ENCODE assay signal across 24 mouse cellular contexts in genomic region chr5:81602889-81603288, GRCm38 (mm10).
"Had no signal": no experiment of that assay in that cellular context is flagged by ENCODE, and none has a peak within 500 bp of the region (broad histone marks: within the 10 kb centered on the region; RNA-seq: fewer than 3 reads in every experiment).

No protein-coding gene starts in this region.

- H3K27ac ChIP-seq: heart, adult 2 months; hindbrain, embryonic 10.5 days; hindbrain, embryonic 12.5 days; hindbrain, embryonic 14.5 days; intestine, embryonic 15.5 days; layer of hippocampus, adult 2 months; left cerebral cortex, adult 2 months; limb, embryonic 10.5 days; limb, embryonic 12.5 days had no signal

- H3K4me1 ChIP-seq: hindbrain, embryonic 10.5 days; hindbrain, embryonic 12.5 days; intestine, embryonic 15.5 days had no signal

- DNase-seq: gastrocnemius, postnatal 14 days; gastrocnemius, postnatal 36 days; heart, adult 11 months; heart, adult 2 months; heart, postnatal 10 days; heart, postnatal 4 days; kidney, adult 18-20 months; kidney, adult 8-10 months; kidney, postnatal 10 days; kidney, postnatal 25 days; kidney, postnatal 4 days; liver had no signal

- H3K9me3 ChIP-seq: hindbrain, embryonic 10.5 days; hindbrain, embryonic 12.5 days; intestine, embryonic 15.5 days; limb, embryonic 10.5 days; limb, embryonic 12.5 days had no signal

- H3K9ac ChIP-seq: hindbrain, embryonic 12.5 days; hindbrain, embryonic 14.5 days; intestine, embryonic 15.5 days; limb, embryonic 12.5 days had no signal

- H3K27me3 ChIP-seq: hindbrain, embryonic 12.5 days; intestine, embryonic 15.5 days; limb, embryonic 12.5 days had no signal

- H3K4me2 ChIP-seq: heart, embryonic 11.5 days; hindbrain, embryonic 12.5 days; hindbrain, embryonic 14.5 days; intestine, embryonic 15.5 days; limb, embryonic 12.5 days had no signal

- H3K4me3 ChIP-seq: heart, adult 2 months; hindbrain, embryonic 10.5 days; hindbrain, embryonic 12.5 days; intestine, embryonic 15.5 days; layer of hippocampus, adult 2 months; left cerebral cortex, adult 2 months; limb, embryonic 10.5 days; limb, embryonic 12.5 days had no signal

- H3K36me3 ChIP-seq: hindbrain, embryonic 10.5 days; hindbrain, embryonic 12.5 days; intestine, embryonic 15.5 days; limb, embryonic 10.5 days; limb, embryonic 12.5 days had no signal

- ATAC-seq: hindbrain, embryonic 16.5 days; inflammation-experienced regulatory T-cells, adult 6 months; intestine, embryonic 15.5 days; intestine, postnatal 0 days had no signal
